Mouse (Mus musculus): ENCODE measurements at regions not wholly inside any gene's neighbourhood (a gene's known extent, or its start where the extent isn't known, plus 50 kb on each side); places are given as distances from the start of the nearest gene placed in this dataset.

- Histone ChIP-seq H3K9me3 (ENCODE audit: control insufficient read depth, low read length) (no peaks in the 10 kb centered on the region), H3K27ac (replicated peaks; ENCODE audit: low read depth, low read length) (no peak overlapping the region), H3K4me1 (ENCODE audit: control insufficient read depth, insufficient read depth, low read length) (no peaks in the 10 kb centered on the region), H3K27me3 (ENCODE audit: control insufficient read depth, insufficient read depth, low read length) (no peaks in the 10 kb centered on the region), H3K4me2 (ENCODE audit: low read depth, severe bottlenecking) (no peak overlapping the region), H3K4me3 (ENCODE audit: low read depth, low read length) (no peak overlapping the region), H3K9ac (ENCODE audit: low read length) (no peak overlapping the region), H3K36me3 (ENCODE audit: control insufficient read depth, insufficient read depth, low read length) (no peaks in the 10 kb centered on the region)
- DNase-seq (ENCODE audit: low spot score) (no peak), ATAC-seq (ENCODE audit: insufficient number of reproducible peaks, low FRiP score, low TSS enrichment, low read depth) (no peak)
- WGBS = 73% methylated on average over 4 of the region's 4 CpGs
These were observed 220.7 kb downstream of the Fam76b start for GRCm38 (mm10) chr9:14048224-14048623.

GRCm38 (mm10) chr9:14053704-14054103, 221.2 kb upstream of the Sesn3 start:
- ATAC-seq (ENCODE audit: insufficient number of reproducible peaks, low FRiP score, low TSS enrichment, low read depth) = no peak
- Histone ChIP-seq H3K4me1 (ENCODE audit: control insufficient read depth, insufficient read depth, low read length) (peaks cover 5% of the 10 kb centered on the region), H3K36me3 (ENCODE audit: control insufficient read depth, insufficient read depth, low read length) (no peaks in the 10 kb centered on the region), H3K4me3 (ENCODE audit: low read depth, low read length) (no peak overlapping the region), H3K9me3 (ENCODE audit: control insufficient read depth, low read length) (no peaks in the 10 kb centered on the region), H3K27ac (replicated peaks; ENCODE audit: low read depth, low read length) (no peak overlapping the region), H3K9ac (ENCODE audit: low read length) (no peak overlapping the region), H3K27me3 (ENCODE audit: control insufficient read depth, insufficient read depth, low read length) (no peaks in the 10 kb centered on the region), H3K4me2 (ENCODE audit: low read depth, severe bottlenecking) (no peak overlapping the region)
- DNase-seq (ENCODE audit: low spot score) = no peak
- WGBS = 39% methylated on average over 2 of the region's 2 CpGs

- H3K4me2 ChIP-seq (ENCODE audit: low read depth, severe bottlenecking) = no peak overlapping the region
- WGBS = 89% methylated on average over 10 of the region's 10 CpGs
- no peaks in the 10 kb centered on the region for H3K36me3 ChIP-seq (ENCODE audit: control insufficient read depth, insufficient read depth, low read length)
- ATAC-seq (ENCODE audit: insufficient number of reproducible peaks, low FRiP score, low TSS enrichment, low read depth) (no peak), DNase-seq (ENCODE audit: low spot score) (no peak)
- no peaks in the 10 kb centered on the region for H3K9me3 ChIP-seq (ENCODE audit: control insufficient read depth, low read length)
- H3K4me3 ChIP-seq (ENCODE audit: low read depth, low read length) = no peak overlapping the region
- no peaks in the 10 kb centered on the region for H3K27me3 ChIP-seq (ENCODE audit: control insufficient read depth, insufficient read depth, low read length)
- no peak overlapping the region for H3K27ac ChIP-seq (replicated peaks; ENCODE audit: low read depth, low read length)
- H3K9ac ChIP-seq (ENCODE audit: low read length) = no peak overlapping the region
- H3K4me1 ChIP-seq (ENCODE audit: control insufficient read depth, insufficient read depth, low read length) = peaks cover 8% of the 10 kb centered on the region
These were observed 218.3 kb upstream of the Sesn3 start for GRCm38 (mm10) chr9:14056410-14057172.

GRCm38 (mm10) chr9:14058592-14059227, 216.2 kb upstream of the Sesn3 start:
- no peaks in the 10 kb centered on the region for H3K9me3 ChIP-seq (ENCODE audit: control insufficient read depth, low read length)
- H3K9ac ChIP-seq (ENCODE audit: low read length) = no peak overlapping the region
- peaks cover 7% of the 10 kb centered on the region for H3K4me1 ChIP-seq (ENCODE audit: control insufficient read depth, insufficient read depth, low read length)
- DNase-seq (ENCODE audit: low spot score) (no peak), ATAC-seq (ENCODE audit: insufficient number of reproducible peaks, low FRiP score, low TSS enrichment, low read depth) (no peak)
- no peak overlapping the region for H3K4me3 ChIP-seq (ENCODE audit: low read depth, low read length)
- H3K36me3 ChIP-seq (ENCODE audit: control insufficient read depth, insufficient read depth, low read length) = no peaks in the 10 kb centered on the region
- H3K4me2 ChIP-seq (ENCODE audit: low read depth, severe bottlenecking) = no peak overlapping the region
- H3K27ac ChIP-seq (replicated peaks; ENCODE audit: low read depth, low read length) = no peak overlapping the region
- H3K27me3 ChIP-seq (ENCODE audit: control insufficient read depth, insufficient read depth, low read length) = no peaks in the 10 kb centered on the region
- 28% methylated on average over 5 of the region's 5 CpGs for WGBS

- Histone ChIP-seq H3K4me3 (ENCODE audit: low read depth, low read length) (no peak overlapping the region), H3K27me3 (ENCODE audit: control insufficient read depth, insufficient read depth, low read length) (no peaks in the 10 kb centered on the region), H3K4me2 (ENCODE audit: low read depth, severe bottlenecking) (no peak overlapping the region), H3K9me3 (ENCODE audit: control insufficient read depth, low read length) (no peaks in the 10 kb centered on the region), H3K27ac (replicated peaks; ENCODE audit: low read depth, low read length) (no peak overlapping the region), H3K9ac (ENCODE audit: low read length) (no peak overlapping the region), H3K36me3 (ENCODE audit: control insufficient read depth, insufficient read depth, low read length) (no peaks in the 10 kb centered on the region), H3K4me1 (ENCODE audit: control insufficient read depth, insufficient read depth, low read length) (peaks cover 5% of the 10 kb centered on the region)
- WGBS = 49% methylated on average over 7 of the region's 7 CpGs
- DNase-seq (ENCODE audit: low spot score) (no peak), ATAC-seq (ENCODE audit: insufficient number of reproducible peaks, low FRiP score, low TSS enrichment, low read depth) (no peak)
These were observed 215.6 kb upstream of the Sesn3 start for GRCm38 (mm10) chr9:14059228-14059779.

- 95% methylated on average over 2 of the region's 2 CpGs for WGBS
These were observed 214.6 kb upstream of the Sesn3 start for GRCm38 (mm10) chr9:14060257-14060656.

GRCm38 (mm10) chr9:14061389-14061788, 213.5 kb upstream of the Sesn3 start:
- no peak overlapping the region for H3K9ac ChIP-seq (ENCODE audit: low read length)
- H3K9me3 ChIP-seq (ENCODE audit: control insufficient read depth, low read length) = no peaks in the 10 kb centered on the region
- ATAC-seq (ENCODE audit: insufficient number of reproducible peaks, low FRiP score, low TSS enrichment, low read depth) (no peak), DNase-seq (ENCODE audit: low spot score) (no peak)
- no peak overlapping the region for H3K4me2 ChIP-seq (ENCODE audit: low read depth, severe bottlenecking)
- H3K4me3 ChIP-seq (ENCODE audit: low read depth, low read length) = no peak overlapping the region
- no peak overlapping the region for H3K27ac ChIP-seq (replicated peaks; ENCODE audit: low read depth, low read length)
- H3K36me3 ChIP-seq (ENCODE audit: control insufficient read depth, insufficient read depth, low read length) = no peaks in the 10 kb centered on the region
- H3K4me1 ChIP-seq (ENCODE audit: control insufficient read depth, insufficient read depth, low read length) = peaks cover 5% of the 10 kb centered on the region
- no peaks in the 10 kb centered on the region for H3K27me3 ChIP-seq (ENCODE audit: control insufficient read depth, insufficient read depth, low read length)
- WGBS = 77% methylated on average over 5 of the region's 5 CpGs

More at GRCm38 (mm10) chr9:14060257-14060656, 214.6 kb upstream of the Sesn3 start:
- Histone ChIP-seq H3K9ac (ENCODE audit: low read length) (no peak overlapping the region), H3K36me3 (ENCODE audit: control insufficient read depth, insufficient read depth, low read length) (no peaks in the 10 kb centered on the region), H3K4me3 (ENCODE audit: low read depth, low read length) (no peak overlapping the region), H3K4me2 (ENCODE audit: low read depth, severe bottlenecking) (no peak overlapping the region), H3K9me3 (ENCODE audit: control insufficient read depth, low read length) (no peaks in the 10 kb centered on the region), H3K27me3 (ENCODE audit: control insufficient read depth, insufficient read depth, low read length) (no peaks in the 10 kb centered on the region), H3K27ac (replicated peaks; ENCODE audit: low read depth, low read length) (no peak overlapping the region), H3K4me1 (ENCODE audit: control insufficient read depth, insufficient read depth, low read length) (peaks cover 5% of the 10 kb centered on the region)
- no peak for ATAC-seq (ENCODE audit: insufficient number of reproducible peaks, low FRiP score, low TSS enrichment, low read depth)
- DNase-seq (ENCODE audit: low spot score) = no peak

- DNase-seq (ENCODE audit: low spot score) (no peak), ATAC-seq (ENCODE audit: insufficient number of reproducible peaks, low FRiP score, low TSS enrichment, low read depth) (no peak)
- no peak overlapping the region for H3K27ac ChIP-seq (replicated peaks; ENCODE audit: low read depth, low read length)
- H3K9me3 ChIP-seq (ENCODE audit: control insufficient read depth, low read length) = no peaks in the 10 kb centered on the region
- no peaks in the 10 kb centered on the region for H3K36me3 ChIP-seq (ENCODE audit: control insufficient read depth, insufficient read depth, low read length)
- H3K9ac ChIP-seq (ENCODE audit: low read length) = no peak overlapping the region
- H3K27me3 ChIP-seq (ENCODE audit: control insufficient read depth, insufficient read depth, low read length) = no peaks in the 10 kb centered on the region
- no peak overlapping the region for H3K4me2 ChIP-seq (ENCODE audit: low read depth, severe bottlenecking)
- H3K4me3 ChIP-seq (ENCODE audit: low read depth, low read length) = no peak overlapping the region
- peaks cover 5% of the 10 kb centered on the region for H3K4me1 ChIP-seq (ENCODE audit: control insufficient read depth, insufficient read depth, low read length)
- WGBS = 85% methylated on average over 9 of the region's 9 CpGs
These were observed 213.0 kb upstream of the Sesn3 start for GRCm38 (mm10) chr9:14061840-14062239.

All from limb, embryonic 11.5 days (tissue).